Mouse (Mus musculus) kidney, postnatal 0 days (tissue): Measurements from ENCODE around the gene Rnf133. TPM values are rescaled to one million over a fixed set of nuclear protein-coding genes. Genes with fewer than 3 reads are reported as not detected.

Experiments
- ATAC-seq: fragments of 200-750 bp; cut with Nextera tagmentation; replicated peaks from 2 replicates; pipeline ENCODE4 v1.8.0; 2017; ENCODE audit warnings: low read depth, moderate number of reproducible peaks, moderate TSS enrichment, moderate library complexity; ENCODE audit not compliant: low FRiP score
- DNase-seq: peaks from one replicate; pipeline ENCODE4 v3.0.0-alpha.2; 2016; ENCODE audit warnings: low spot score
- H3K27ac ChIP-seq: fragments of 300-500 bp; sonication (generic); 2 replicates; pipeline ENCODE4 v1.5.1; 2014; ENCODE audit warnings: mild to moderate bottlenecking
- H3K27me3 ChIP-seq: fragments of 300-500 bp; sonication (generic); 2 replicates; pipeline ENCODE4 v1.6.1; 2014; ENCODE audit warnings: low read length, mixed read lengths; ENCODE audit not compliant: insufficient read depth
- H3K36me3 ChIP-seq: fragments of 300-500 bp; sonication (generic); 2 replicates; pipeline ENCODE4 v1.6.1; 2014; ENCODE audit warnings: low read length, mixed read lengths; ENCODE audit not compliant: insufficient read depth
- H3K4me1 ChIP-seq: fragments of 300-500 bp; sonication (generic); replicated peaks from 2 replicates; pipeline ENCODE4 v1.6.1; 2014; ENCODE audit warnings: antibody characterized with exemption, low read length, mixed read lengths; ENCODE audit not compliant: insufficient read depth
- H3K4me2 ChIP-seq: fragments of 300-500 bp; sonication (generic); 2 replicates; pipeline ENCODE4 v1.6.1; 2014; ENCODE audit warnings: mild to moderate bottlenecking, low read length, moderate library complexity, mixed read lengths
- H3K4me3 ChIP-seq: fragments of 300-500 bp; sonication (generic); replicated peaks from 2 replicates; pipeline ENCODE4 v1.5.1; 2014; ENCODE audit warnings: low read depth, low read length
- H3K9ac ChIP-seq: fragments of 300-500 bp; sonication (generic); 2 replicates; pipeline ENCODE4 v1.6.1; 2014; ENCODE audit warnings: low read depth, low read length
- H3K9me3 ChIP-seq: fragments of 300-500 bp; sonication (generic); replicated peaks from 2 replicates; pipeline ENCODE4 v1.6.1; 2016; ENCODE audit warnings: low read length, inconsistent platforms, mixed read lengths
- CTCF ChIP-seq: IDR thresholded peaks from 2 replicates; pipeline ENCODE4 v1.5.1; 2016; ENCODE audit warnings: antibody characterized with exemption, low read depth, mild to moderate bottlenecking, moderate library complexity
- WGBS: fragments of 180-500 bp; shearing (Covaris S2); extraction: QIAGEN DNeasy Blood & Tissue Kit; methylation state at CpG from one replicate; pipeline ENCODE4 v1.1.7; 2014; 5-methylcytosine and 5-hydroxymethylcytosine counted together
- polyA plus RNA-seq: library from polyadenylated mRNA; unstranded; fragments of >200 nt; fragmentation: Nextera tagmentation; extraction: Ambion mirVana; gene quantifications from 2 replicates; pipeline ENCODE4 v1.2.1, GENCODE M21; 2015

Rnf133 gene
- polyA plus RNA-seq, 1 experiment from 2014 or later = not detected

DNA sequence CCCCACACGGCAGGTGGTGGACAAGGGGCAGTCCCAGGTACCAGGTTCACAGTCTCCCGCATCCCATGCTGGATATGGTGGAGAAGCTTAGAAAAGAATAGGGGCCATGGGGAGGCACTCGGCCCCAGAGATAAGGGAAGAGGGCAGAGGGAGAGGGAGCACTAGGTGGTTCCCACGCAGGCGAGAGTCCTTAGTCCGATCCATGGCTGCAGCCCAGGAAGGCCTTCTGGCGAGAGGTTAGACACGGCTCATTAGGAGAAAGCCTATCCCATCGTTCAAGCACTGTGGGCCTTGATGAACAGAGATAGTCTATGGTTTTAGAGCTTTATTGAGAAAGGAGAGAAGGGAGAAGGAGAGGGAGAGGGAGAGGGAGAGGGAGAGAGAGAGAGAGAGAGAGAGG is 16.1 kb downstream of the Rnf133 start:
- TF ChIP-seq CTCF = no peak
- 70% methylated on average over 9 of the region's 9 CpGs for WGBS

GRCm38 (mm10) chr6:23630465-23630864 is 19.6 kb downstream of the Rnf133 start:
- WGBS = 44% methylated on average over 4 of the region's 4 CpGs
- no peak for TF ChIP-seq CTCF
- no peak overlapping the region for H3K4me2 ChIP-seq
- H3K36me3 ChIP-seq = no peaks in the 10 kb centered on the region
- H3K27me3 ChIP-seq = no peaks in the 10 kb centered on the region
- H3K9ac ChIP-seq = no peak overlapping the region
- no peak overlapping the region for H3K4me3 ChIP-seq
- no peaks in the 10 kb centered on the region for H3K9me3 ChIP-seq
- H3K4me1 ChIP-seq = no peaks in the 10 kb centered on the region
- H3K27ac ChIP-seq = no peak overlapping the region
- ATAC-seq = no peak
- DNase-seq = no peak

More for the DNA sequence above, 16.1 kb downstream of the Rnf133 start:
- Histone ChIP-seq H3K9ac (no peak overlapping the region), H3K4me1 (no peaks in the 10 kb centered on the region), H3K27ac (no peak overlapping the region), H3K27me3 (no peaks in the 10 kb centered on the region), H3K9me3 (no peaks in the 10 kb centered on the region), H3K4me3 (no peak overlapping the region), H3K36me3 (no peaks in the 10 kb centered on the region), H3K4me2 (no peak overlapping the region)
- DNase-seq (no peak), ATAC-seq (no peak)

Other genes with a start within 250 kb of the Rnf133 start
- gene Rnf148, start 4.8 kb upstream of the Rnf133 start, polyA plus RNA-seq = not detected in 2 replicates
- 9.1 and 10.1 TPM in 2 replicates for gene Cadps2, start 189.1 kb upstream of the Rnf133 start, polyA plus RNA-seq